Mouse (Mus musculus): Measurements from ENCODE around the gene Amigo1.
A peak's percentile ranks its signal among the peaks of the same experiment; 100 is the strongest.

The Amigo1 gene

DNA sequence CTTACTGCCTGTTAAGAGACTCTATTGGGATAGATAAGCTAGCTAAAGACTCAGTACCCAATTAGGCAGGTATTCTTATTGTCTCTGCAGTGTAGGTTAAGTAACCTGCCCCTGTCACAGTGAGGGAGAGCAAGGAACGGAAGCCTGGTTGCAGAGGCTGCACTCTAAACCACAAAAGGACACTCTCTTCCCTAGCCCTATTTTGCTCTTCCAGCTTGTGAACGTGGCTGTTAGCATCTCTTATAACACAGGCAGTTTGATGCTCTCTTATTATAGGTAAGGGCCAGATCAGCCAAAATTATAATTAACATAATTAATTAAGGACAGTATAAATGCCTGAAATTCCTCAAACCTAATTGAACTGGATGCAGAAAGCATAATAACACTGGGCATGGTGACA lies 5.6 kb upstream of the Amigo1 start:
- no peak for DNase-seq (ENCODE audit: low read depth, low spot score)

DNA sequence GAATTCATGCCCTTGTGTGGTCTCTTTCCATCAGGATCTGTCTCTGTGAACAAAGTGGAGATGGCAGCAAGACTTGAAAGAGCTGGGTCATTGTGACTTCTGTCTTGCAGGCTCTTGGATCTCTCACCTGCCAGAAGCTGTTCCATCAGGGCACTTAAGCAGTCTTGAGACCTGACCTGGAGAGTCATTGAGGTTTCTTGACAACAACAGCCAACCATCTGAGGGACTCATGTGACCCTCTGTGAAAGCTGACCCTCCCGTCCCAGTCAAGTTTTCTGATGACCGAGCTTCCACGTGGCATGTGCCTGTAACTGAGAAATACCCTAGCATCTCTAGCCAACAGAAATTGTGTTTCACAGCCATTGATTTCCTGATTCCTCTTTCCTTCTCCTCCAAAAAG lies 1.4 kb upstream of the Amigo1 start:
- DNase-seq (ENCODE audit: low read depth, low spot score) = no peak

DNA sequence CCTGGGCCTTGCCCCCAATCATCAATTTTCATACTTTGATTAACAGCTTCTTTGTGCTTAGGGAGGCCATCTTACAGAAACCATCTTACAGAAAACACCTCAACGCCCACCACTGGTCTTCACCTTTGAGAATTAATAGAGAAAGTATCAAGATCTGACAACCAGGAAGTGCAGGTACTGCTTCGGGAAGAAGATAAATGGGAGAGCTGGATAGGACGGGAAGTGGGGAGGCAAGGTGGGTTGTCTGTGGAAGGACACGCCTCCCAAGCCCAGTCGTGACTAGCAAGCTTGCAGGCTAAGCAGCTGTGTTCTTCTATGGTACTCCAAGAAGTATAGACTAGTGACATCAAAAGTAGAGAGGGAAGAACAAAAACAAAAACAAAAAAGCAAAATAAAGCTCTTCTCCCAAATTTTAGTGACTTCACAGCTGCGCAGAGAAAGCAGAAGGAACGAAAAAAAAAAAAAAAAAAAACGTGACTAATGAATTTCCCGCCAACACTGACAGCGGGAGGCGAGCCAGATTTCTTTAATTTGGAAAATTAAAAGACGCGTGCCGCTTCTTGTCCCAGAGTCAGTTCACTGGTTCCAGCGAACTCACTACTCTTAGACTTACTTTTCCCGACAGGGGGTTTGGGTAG lies 556 bp upstream of the Amigo1 start:
- peak; percentile 50 for DNase-seq (ENCODE audit: low read depth, low spot score)

DNA sequence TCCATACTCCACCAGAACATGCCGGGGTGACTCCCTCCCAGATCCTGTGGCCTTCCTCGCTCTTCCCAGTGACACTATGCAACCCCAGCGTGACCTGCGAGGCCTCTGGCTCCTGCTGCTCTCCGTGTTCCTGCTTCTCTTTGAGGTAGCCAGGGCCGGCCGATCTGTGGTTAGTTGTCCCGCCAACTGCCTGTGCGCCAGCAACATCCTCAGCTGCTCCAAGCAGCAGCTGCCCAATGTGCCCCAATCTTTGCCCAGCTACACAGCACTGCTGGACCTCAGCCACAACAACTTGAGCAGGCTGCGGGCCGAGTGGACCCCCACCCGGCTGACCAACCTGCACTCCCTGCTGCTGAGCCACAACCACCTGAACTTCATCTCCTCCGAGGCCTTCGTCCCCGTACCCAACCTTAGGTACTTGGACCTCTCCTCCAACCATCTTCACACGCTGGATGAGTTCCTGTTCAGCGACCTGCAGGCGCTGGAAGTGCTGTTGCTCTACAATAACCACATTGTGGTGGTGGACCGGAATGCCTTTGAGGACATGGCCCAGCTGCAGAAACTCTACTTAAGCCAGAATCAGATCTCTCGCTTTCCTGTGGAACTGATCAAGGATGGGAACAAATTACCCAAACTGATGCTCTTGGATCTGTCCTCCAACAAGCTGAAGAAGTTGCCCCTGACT lies 1.1 kb downstream of the Amigo1 start:
- no peak for DNase-seq (ENCODE audit: low read depth, low spot score)

DNA sequence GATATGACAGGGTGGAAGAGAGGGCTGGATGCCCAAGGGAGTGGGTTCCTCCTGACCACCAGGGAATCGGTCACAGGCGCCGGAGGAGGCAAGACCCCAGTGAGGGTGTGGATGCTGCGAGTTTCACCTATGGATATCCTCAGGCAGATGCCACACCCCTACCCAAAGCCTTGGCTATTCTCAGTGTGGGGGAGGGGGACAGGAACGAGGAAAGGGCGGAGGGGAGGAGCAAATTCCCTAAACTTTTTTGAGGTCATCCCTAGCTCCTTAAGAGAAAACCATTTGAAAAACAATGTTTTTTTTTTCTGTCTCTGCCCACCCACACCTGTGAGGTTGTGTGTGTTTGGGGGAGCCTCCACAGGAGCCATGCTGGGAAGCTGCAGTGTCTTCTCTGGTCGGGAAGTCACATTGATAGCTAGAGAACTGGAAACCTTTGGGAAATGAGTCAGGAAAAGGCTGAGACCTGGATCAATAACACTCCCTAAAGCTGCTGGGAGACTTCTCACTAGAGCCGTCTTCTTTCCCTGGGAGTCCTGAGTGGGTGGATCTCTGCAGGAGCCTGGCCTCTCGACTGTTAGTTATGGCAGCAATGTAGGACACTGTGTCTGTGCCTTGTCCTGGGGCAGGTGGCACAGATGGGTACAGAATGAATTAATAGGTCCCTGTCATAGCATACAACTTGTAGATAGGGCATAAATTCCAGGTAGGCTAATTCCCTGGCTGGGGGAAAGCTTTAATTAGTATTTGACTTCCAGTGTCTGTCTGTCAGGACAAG lies 2.8 kb downstream of the Amigo1 start:
- DNase-seq (ENCODE audit: low read depth, low spot score) = peak; percentile 69

DNA sequence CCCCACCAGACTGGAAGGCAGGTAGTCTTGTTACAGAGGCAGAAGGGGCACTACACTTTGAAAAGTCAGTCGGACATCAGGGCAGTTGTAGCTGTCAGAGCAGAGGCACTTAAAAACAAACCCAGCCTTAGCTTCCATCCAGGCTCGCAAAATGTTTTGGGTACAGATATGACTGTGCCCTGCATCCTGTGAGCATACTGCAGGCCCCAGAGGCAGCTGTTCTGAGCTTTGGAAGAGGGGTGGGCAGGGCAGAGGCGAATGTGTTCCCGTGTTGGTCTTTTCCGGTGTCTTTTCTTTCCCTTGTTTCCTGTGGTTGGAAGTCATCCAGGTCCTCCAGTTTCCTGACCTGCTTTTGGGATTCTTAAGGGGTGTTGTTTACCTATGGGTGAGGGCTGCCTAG lies 3.8 kb downstream of the Amigo1 start:
- no peak for DNase-seq (ENCODE audit: low read depth, low spot score)

DNA sequence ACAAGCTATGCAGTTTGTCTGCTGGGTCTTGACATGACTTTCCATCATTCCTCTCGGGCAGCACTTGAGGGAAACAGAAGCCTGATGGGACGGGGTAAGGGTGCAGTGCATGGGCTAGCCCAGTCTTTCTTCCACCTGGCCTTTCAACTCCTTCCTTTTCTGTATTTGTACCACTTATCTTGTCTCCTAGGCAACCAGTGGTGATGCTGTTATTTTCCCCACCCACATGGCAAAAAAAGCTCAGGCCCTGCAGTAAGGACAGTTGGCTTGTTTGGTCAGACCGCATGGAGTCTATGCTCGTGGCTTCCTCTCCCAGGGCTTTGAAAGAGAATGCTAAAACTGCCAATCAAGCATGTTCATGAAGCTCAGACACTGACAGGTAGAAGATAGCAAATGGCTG lies 7.6 kb downstream of the Amigo1 start:
- no peak for DNase-seq (ENCODE audit: low read depth, low spot score)

DNA sequence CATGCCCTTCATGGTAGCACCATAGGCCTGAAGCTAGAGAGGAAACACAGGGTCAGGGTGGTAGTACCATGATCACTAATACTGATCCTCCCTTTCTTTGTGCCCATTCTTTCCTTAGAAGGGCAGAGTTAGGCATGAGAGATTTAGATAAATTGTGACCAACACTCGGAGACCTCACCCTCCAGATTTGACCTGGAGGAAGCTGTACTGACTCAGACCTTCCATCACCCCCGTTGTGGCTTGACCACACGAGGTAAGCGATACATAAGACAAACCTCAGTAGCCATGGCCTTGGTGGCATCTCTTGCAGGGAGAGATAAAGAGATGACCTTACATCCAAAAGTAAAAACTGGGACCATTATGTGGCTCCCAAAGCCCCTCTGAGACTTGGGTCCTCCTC lies 9.2 kb downstream of the Amigo1 start:
- no peak for DNase-seq (ENCODE audit: low read depth, low spot score)

DNA sequence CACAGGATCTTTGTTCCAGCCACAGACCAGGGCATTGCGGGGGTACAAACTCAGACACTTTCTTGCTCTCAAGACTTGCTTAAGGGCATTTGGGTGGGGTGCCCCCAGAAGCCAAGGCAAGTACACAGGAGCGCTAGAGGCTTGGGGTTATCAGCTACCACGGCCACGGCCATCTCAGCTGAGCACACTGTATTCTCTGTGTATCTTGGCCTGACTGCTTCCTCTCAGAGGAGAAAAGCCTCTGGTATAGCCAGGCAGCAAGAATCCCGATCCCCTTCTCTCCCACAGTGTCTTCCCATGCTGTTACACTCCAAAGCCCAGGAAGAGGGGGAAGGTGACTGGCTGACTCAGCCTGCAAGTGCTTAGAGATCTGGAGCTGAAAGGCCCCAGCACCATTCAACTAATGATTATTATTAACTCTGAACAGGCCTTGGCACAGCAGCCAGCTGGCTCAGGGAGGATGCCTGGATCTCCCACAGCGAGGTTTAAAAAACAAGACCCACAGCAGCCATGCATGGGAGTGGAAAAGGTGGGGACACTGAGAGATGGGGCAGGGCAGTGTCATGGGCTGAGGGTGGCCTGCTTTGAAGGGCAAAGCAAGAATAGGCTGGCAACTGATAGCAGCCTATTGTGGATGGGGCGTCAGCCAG lies 9.9 kb downstream of the Amigo1 start:
- DNase-seq (ENCODE audit: low read depth, low spot score) = no peak

DNA sequence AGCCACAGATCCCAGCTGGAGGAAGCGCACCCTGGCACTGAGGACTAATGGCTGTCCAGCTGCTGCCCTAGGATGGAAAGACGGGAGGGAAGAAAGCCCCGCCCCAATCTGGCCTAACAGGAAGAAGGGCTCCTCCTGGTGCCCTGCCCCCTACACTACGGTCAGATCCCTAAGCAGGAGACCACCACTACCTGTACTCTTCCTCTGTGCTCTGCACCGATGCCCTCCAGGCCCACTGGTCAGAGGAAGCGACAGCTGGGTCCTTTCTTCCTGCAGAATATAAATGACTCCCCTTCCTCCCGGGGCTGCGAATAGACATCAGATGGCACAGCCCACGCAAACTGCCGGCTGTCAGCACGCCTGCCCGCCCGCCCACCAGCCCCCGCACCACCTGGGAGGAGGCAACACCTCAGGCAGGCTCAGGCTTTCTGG lies 10.9 kb downstream of the Amigo1 start:
- no peak for DNase-seq (ENCODE audit: low read depth, low spot score)

DNA sequence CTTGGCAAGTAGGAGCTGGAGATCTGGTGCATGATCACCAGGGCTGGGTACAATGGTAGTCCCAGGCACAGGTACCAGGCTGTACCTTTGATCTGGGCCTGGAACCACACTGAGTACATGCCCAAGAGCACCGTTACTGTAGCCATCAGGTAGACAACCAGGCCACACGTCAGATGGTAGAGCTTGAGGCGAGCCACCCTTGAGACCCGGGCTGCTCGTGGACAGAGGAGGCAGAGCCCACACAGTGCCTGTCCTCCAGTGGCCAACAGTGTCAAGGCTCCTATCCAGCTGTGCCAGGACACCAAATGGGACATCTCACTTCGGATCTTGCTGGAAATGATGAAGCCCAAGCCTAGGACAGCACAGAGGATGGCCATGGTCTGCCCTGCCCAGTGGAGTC lies 13.1 kb downstream of the Amigo1 start:
- DNase-seq (ENCODE audit: low read depth, low spot score) = no peak

DNA sequence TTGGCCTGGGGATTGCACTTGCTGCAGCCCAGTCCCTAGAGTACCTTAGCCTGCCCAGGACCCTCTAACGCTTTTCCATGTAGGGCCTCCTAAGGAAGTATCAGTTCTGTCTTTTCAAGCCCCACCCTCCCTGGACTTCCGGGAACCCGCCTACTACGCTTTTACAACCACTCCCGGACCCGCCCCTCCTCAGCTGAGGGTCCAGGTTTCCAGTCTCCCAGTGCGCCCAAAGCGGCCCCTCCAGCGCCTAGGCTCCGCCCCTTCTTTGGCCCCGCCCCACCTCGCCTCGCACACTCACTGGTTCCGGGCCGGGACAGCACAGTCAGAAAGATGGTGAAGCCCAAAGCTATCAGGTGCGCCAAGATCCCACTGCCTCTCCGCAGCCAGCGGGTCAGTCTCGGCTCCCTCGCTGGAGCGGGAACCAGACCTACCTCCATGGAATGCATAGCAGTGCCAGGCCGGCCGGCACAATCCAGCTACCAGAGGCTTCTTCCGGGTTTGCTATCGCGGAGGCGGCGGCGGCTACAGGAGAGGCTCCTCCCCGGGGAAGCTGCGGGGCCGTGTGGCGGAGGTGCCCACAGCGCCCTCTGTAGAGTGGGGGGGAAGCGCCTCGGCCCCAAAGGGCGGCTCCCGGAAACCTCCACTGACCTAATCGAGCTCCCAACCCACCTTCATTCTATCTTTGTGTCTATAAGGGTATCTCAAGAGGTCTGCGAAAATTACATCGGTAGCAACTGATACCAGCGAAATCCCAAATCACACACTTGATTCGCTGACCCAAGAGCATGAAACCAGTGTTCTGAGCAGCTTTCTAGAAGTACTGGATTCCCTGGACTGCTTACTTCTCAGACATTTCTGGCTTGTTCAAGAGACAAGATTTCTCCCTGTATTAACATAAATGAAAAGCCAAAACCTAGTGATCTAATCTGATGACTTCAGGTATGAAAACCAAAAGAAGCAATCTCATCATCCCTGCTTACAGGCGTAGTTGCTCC lies 14.5 kb downstream of the Amigo1 start, which contains the start of gene Cyb561d1:
Cyb561d1 (minus strand) TSS at position 884 of the 995 bp plus-strand sequence.
- peak; percentile 97 for DNase-seq (ENCODE audit: low read depth, low spot score)

DNA sequence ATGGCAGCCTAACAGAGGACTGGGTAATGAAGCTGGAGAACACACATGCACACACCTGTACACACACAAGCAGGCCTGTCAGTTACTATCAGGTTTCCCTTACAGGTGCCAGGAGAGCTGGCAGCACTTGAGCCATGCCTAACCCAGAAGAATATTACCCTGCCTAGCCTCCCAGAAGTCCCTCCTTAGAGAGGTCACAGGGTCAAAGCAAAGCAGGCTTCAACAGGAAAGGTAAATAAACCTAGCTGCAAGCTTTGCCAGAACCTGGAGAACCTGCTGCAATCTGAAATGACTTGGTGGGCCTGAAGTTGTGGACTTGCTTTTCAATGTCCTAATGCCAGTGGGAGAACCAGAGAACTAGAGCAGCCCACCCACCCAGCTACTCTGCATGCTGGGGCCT lies 16.4 kb downstream of the Amigo1 start:
- no peak for DNase-seq (ENCODE audit: low read depth, low spot score)

DNA sequence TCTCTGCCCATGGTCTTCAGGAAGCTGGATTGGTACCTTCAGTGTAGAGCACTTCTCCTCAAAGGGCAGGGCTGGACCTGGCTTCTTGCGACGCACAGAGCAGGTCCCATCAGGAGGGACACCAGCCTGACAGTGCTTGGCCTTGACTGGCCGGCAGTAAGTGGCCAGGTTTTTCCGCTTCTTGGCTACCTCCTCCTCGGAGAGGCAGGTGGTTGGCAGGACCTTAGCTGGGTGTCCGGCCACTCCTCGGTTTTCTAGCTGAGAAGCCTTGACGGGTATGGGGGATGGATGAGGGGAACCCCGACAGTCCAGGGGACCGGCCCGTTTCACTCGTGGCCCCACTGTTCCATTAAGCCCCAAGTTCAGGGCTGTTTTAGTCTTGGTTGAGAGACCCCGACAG lies 17.1 kb downstream of the Amigo1 start:
- DNase-seq (ENCODE audit: low read depth, low spot score) = no peak

DNA sequence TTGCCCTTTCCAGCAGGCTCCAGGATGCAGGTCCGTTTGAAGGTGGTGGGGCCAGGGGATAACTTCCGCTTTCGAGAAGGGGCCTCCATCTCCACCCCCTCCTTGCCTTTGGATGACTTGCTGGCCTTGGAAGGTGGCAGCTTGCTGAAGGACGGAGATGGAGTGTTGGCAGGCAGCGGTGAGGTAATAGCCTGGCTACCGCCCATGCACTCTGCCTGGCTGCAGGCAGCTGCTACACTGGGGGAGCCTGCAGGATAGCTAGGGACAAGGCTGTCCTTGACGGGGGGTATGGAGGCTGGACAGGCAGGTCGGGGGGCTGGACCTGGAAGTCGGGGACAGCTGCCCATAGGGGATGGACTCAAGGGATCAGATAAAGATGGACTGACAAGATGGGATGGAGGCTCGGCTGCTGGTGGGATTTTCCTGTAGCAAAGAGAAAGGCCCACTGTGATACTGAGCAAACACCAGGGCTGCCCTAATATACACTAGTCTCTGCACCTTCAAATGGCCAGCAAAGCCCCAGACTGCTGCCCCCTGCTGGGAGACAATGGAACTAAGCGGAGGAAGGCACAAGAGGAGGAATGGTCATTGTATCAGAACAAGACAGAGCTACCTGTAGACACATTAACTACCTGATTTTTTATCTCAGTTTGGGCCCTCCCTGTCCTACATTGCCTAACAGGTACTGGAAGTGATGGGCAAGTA lies 17.6 kb downstream of the Amigo1 start:
- DNase-seq (ENCODE audit: low read depth, low spot score) = peak; percentile 73

DNA sequence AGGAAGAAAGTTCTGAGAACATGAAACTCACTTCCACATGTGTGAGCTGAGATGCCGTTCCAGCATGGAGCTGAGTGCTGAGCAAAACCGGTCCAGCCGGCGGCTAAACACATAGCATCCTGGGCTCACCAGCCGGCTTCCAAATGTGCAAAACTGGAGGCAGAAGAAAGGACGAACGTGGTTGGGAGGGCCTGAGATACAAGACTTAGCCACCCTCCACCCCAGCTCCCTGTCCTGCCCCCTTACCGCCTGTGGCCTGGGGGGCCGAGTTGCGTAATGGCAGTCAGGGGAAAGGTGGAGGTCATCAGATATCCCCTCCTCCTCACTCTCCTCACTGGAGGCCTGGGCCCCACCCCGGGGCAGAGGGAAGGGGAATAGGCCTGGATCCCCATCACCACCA lies 18.3 kb downstream of the Amigo1 start:
- DNase-seq (ENCODE audit: low read depth, low spot score) = no peak

DNA sequence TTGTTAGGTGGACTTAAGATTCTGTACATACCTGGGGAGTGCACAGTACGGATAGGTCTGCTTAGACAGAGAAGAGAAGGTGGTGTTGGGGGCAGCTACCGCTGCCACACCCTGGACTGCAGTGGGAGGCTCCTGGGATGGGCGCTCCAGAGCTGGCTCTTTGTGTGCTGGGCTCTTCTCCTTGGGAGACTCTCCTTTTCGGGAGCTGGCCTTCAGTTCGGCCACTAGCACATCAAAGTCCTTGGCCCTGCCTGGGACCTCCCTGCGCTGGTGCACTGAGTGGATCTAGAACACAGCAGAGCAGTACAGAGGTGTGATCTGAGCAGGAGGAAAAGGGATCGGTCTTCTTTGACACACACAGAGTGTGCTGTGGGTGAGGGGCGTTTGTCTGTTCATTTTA lies 19.5 kb downstream of the Amigo1 start:
- no peak for DNase-seq (ENCODE audit: low read depth, low spot score)

DNA sequence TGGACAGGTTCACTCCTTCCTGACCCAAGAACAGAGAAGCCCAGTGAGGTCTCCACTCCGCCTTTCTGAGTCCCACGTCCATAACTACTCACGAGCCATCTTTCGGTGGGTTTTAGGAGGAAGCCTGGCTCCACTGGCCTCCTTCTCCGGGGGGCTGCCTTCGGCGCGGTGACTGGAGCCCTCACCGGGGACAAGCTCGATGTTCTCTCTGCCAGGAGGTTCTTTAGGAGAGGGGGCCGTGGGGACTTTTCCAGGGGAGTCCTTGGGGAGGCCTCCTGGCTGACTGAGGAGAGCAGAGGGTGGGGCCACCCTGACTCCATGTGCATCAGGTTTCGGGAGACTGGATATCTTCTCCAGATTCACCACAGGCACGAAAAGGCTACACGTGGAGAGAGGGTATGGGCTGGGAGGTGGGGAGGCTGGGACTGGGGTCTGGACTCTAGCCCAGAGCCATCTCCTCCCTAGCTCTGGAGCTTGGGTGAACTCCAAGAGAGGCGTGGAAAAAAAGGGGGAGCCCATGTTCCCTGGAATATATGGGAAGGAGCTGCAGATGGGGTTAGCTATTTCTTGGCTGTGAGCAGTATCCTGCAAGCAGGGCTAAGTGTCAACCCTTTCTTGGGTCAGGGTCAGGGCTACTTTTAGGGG lies 20.7 kb downstream of the Amigo1 start:
- no peak for DNase-seq (ENCODE audit: low read depth, low spot score)

DNA sequence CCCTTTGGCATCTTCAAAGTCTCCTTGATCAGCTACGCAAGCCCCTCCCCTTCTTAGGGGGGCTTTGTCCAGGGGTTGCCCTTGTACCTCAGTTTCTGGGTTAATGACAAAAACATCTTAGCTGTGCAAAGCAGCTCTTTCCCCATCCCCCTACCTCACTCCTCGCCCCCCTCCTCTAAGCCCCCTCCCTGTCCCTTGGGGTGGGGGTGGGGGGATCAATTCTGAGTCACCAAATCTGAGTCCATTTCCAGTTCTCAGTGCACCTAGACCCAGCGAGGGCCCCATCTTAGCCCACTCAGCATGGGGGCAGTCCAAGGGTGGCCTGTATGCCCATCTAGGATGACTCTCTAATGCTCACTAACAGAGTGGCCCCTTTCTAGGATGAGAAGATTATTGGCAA lies 22.9 kb downstream of the Amigo1 start:
- no peak for DNase-seq (ENCODE audit: low read depth, low spot score)

DNA sequence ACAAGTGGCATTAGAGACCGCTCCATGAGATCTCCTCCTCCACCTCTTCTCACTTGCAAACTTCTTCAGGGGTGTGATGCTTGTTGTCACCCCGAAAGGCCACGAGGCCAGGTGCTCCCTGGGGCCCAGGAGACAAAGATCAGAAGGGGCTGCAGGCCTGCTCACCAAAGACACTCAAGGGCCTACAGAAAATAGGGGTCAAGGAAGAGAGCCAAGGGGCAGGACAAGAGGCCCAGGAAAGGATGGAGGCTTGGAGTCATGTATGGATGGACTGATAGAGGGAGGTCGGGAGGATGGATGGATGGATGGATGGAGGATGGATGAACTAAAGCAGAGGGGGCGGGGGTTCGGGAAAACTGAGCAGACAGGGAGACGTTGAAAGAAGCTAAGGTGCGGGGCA lies 23.4 kb downstream of the Amigo1 start:
- no peak for DNase-seq (ENCODE audit: low read depth, low spot score)

Data from ES-CJ7 (cell line).